Mouse (Mus musculus): ENCODE measurements at regions not wholly inside any gene's neighbourhood (a gene's known extent, or its start where the extent isn't known, plus 50 kb on each side); places are given as distances from the start of the nearest gene placed in this dataset.

GRCm38 (mm10) chr11:48525517-48525916, 274.6 kb upstream of the Rack1 start:
- no peak overlapping the region for H3K27ac ChIP-seq
- intact Hi-C loops (cut with DNase I) = no loop called here

DNA sequence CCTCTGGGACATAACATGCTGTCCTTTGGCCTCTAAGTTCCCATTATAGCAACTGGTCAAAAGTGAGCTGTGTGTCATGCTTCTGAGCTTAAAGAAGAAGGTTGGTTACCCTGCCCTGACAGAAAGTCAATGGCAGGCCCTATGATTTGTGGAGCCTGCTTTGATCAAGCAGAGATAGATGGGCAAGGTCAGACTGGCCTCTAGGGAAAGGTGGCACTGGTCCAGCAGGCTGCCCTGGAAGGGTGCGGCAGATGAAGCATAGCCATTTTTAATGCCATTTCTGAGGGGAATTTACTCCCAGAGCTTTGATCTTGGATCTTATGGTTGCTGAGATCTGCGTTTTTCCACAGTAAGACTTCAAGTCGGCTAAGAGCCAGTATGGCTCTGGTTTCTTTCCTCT, 293.2 kb upstream of the Rack1 start:
- intact Hi-C loops (cut with DNase I) = no loop called here
- no peak for DNase-seq
- Histone ChIP-seq H3K4me3 (no peak overlapping the region), H3K27ac (no peak overlapping the region)
- TF ChIP-seq CTCF (IDR thresholded peaks at IDR 0.05) = no peak

More at GRCm38 (mm10) chr11:48525517-48525916, 274.6 kb upstream of the Rack1 start:
- H3K4me3 ChIP-seq = no peak overlapping the region
- no peak for TF ChIP-seq CTCF (IDR thresholded peaks at IDR 0.05)
- no peak for DNase-seq

- Histone ChIP-seq H3K4me3 (no peak overlapping the region), H3K27ac (no peak overlapping the region)
- no peak for TF ChIP-seq CTCF (IDR thresholded peaks at IDR 0.05)
- intact Hi-C loops (cut with DNase I) = no loop called here
- no peak for DNase-seq
Measured at GRCm38 (mm10) chr11:48502011-48502806, 297.9 kb upstream of the Rack1 start.

DNA sequence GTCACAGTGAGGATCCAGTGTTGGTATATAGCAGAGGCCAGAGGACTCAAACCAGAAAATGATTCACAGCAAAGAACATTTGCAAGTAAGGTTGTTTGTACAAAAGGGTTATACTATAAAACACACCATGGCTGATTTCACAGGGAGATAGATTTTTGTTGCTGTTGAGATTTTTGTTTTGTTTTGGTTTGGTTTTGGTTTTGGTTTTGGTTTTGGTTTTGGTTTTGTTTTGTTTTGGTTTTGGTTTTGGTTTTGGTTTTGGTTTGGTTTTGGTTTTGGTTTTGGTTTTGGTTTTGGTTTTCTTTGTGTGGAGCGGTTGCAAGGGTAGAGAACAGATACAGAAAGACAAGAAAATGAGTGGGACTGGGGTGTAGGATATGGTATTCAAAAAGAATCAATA, 301.1 kb upstream of the Rack1 start:
- H3K27ac ChIP-seq = no peak overlapping the region
- DNase-seq = no peak
- intact Hi-C loops (cut with DNase I) = no loop called here
- no peak for TF ChIP-seq CTCF (IDR thresholded peaks at IDR 0.05)
- H3K4me3 ChIP-seq = no peak overlapping the region

- H3K4me3 ChIP-seq = no peak overlapping the region
- TF ChIP-seq CTCF (IDR thresholded peaks at IDR 0.05) = no peak
- no peak for DNase-seq
- intact Hi-C loops (cut with DNase I) = no loop called here
- H3K27ac ChIP-seq = no peak overlapping the region
Measured at GRCm38 (mm10) chr11:48488308-48488707, 311.8 kb upstream of the Rack1 start.

DNA sequence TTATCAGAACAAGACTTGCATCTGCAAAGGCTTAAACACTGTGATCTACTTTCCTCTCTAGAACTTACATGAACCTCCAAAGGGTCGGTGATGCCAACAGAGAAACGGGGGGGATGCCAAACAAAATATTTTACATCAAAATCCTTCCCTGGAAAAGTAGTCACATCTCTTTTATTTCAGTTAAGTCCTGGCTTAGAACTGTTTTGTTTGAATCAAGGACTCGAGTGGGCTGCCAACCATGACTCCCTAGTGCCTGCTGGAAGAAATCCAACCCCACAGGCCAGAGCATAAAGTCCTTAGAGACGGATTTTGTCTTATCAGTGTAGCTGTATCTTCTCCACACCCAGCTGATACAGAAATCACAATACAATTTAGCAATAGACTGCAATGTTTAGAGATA, 336.1 kb upstream of the Rack1 start:
- Histone ChIP-seq H3K4me3 (no peak overlapping the region), H3K27ac (no peak overlapping the region)
- intact Hi-C loops (cut with DNase I) = no loop called here
- no peak for DNase-seq
- no peak for TF ChIP-seq CTCF (IDR thresholded peaks at IDR 0.05)

GRCm38 (mm10) chr11:48449883-48450282, 350.2 kb upstream of the Rack1 start:
- intact Hi-C loops (cut with DNase I) = no loop called here
- H3K27ac ChIP-seq = no peak overlapping the region
- no peak for DNase-seq
- no peak for TF ChIP-seq CTCF (IDR thresholded peaks at IDR 0.05)
- H3K4me3 ChIP-seq = no peak overlapping the region

DNA sequence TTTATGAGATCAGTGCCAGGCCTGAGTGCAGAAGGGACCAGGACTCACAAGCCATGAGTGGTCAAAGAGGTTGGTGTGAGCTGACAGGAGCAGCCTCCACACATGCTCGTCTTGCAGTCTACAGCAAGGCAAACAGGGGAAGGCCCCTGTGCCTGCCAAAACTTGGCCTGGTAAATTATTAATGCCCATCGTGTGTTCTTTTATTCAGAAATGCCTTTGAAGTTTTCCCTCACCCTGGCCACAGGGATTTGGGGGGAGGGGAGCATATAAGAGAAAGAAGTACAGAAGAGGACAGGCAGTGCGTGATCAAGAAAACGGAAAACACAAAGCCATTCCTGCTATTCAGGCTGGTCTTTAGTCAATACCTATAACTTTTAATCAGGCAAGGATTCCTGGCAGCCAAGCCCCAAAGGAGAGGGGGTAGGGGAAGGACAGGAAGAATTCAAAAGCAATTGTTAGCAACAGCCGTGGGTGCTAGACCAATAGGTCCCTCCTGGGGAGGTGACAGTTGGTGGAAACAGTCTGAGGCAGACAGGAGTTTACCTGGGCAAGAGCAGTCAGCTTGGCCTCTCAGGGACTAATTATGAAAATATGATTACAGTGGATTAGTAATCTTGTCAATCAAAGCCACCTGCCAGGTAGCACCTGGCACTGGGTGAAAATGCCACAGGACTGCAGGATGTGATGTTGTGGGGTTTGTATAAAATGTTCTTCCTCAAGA, 357.4 kb upstream of the Rack1 start:
- no peak overlapping the region for H3K27ac ChIP-seq
- no peak for TF ChIP-seq CTCF (IDR thresholded peaks at IDR 0.05)
- intact Hi-C loops (cut with DNase I) = no loop called here
- no peak overlapping the region for H3K4me3 ChIP-seq
- no peak for DNase-seq

DNA sequence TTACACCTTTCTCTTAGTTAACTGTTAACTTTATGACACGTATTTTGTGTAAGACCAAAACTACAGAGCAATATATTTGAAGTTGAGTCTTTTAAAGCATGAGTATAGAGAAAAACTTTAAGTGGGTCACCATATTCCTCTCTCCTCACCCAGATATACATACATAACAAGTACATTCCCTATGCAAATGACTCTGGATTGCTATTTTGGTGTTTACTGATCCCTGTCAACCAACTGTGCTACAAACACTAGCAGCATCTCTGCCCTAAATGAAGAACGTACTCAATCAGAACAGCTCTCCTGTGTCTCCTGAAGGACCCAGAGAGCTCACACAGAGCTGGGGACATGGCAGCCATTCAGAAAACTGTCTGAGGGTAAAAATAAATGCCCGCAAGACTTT, 363.4 kb upstream of the Rack1 start:
- Histone ChIP-seq H3K4me3 (no peak overlapping the region), H3K27ac (no peak overlapping the region)
- intact Hi-C loops (cut with DNase I) = no loop called here
- no peak for TF ChIP-seq CTCF (IDR thresholded peaks at IDR 0.05)
- DNase-seq = no peak

GRCm38 (mm10) chr11:48431316-48431715, 368.8 kb upstream of the Rack1 start:
- TF ChIP-seq CTCF (IDR thresholded peaks at IDR 0.05) = no peak
- intact Hi-C loops (cut with DNase I) = no loop called here
- DNase-seq = no peak
- H3K4me3 ChIP-seq = no peak overlapping the region
- no peak overlapping the region for H3K27ac ChIP-seq

DNA sequence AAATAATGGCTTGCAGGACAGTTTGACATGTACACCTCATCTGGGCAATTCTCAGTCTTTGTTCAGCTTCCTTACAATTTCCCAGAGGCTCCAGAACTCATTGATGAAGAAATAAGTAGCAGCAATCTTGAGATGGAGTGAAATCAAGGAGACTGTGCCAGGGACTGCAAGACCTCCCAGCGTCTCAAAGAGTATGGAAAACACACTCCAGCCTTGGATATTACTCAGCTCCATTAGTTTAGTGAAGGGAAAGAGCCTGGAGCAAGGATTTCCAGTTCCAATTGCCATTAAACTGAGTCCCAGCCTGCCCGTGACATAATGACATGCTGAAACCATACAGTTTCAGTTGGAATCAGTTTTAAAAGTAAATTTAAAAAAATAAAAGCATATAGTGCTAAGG, 372.7 kb upstream of the Rack1 start:
- no peak for DNase-seq
- Histone ChIP-seq H3K4me3 (no peak overlapping the region), H3K27ac (no peak overlapping the region)
- intact Hi-C loops (cut with DNase I) = no loop called here
- TF ChIP-seq CTCF (IDR thresholded peaks at IDR 0.05) = no peak

GRCm38 (mm10) chr11:48426446-48426845, 373.7 kb upstream of the Rack1 start:
- no peak for TF ChIP-seq CTCF (IDR thresholded peaks at IDR 0.05)
- no peak overlapping the region for H3K4me3 ChIP-seq
- H3K27ac ChIP-seq = no peak overlapping the region
- DNase-seq = no peak
- intact Hi-C loops (cut with DNase I) = no loop called here

DNA sequence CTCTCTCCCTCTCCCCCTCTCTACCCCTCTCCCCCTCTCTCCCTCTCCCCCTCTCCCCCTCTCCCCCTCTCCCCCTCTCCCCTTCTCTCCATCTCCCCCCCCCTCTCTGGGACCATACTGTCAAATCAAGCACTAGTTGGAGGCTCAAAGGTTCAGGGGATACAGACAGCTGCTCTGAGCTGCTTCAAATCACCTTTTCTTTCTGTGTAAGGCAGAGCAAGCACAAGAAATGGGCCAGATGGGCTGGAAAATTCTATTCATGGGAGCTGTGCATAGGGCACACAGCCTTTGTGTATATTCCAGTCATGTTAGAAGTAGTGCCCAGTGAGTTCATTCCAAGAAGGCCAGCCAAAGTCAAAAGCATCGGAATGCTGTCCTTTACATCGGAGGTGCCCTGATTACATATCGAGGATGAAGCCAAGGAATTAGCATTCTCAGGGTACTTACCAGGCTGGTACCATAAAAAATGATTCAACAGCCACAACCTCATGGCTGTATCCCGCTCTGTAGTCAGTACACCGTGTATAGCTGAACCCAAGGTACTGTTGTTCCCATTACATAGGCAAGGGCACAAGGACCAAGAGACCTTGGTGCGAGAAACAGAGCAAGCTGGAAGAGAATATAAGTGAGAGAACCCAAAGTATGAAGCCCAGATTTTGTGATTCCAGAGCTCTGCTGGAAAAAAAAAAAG, 381.9 kb upstream of the Rack1 start:
- TF ChIP-seq CTCF (IDR thresholded peaks at IDR 0.05) = no peak
- intact Hi-C loops (cut with DNase I) = no loop called here
- no peak overlapping the region for H3K27ac ChIP-seq
- no peak for DNase-seq
- no peak overlapping the region for H3K4me3 ChIP-seq
